Mouse (Mus musculus) embryonic fibroblast, embryonic 13.5 days (primary cell): Measurements from ENCODE around the gene Gcn1l1.

Source experiments
- CTCF ChIP-seq: IDR thresholded peaks from 2 replicates; pipeline ENCODE4 v1.5.1; 2011; ENCODE audit warnings: mild to moderate bottlenecking, control low read depth, low read length, moderate library complexity, borderline replicate concordance; ENCODE audit not compliant: insufficient read depth
- POLR2A ChIP-seq: IDR thresholded peaks from 2 replicates; pipeline ENCODE4 v1.6.1; 2011; ENCODE audit warnings: low read depth, mild to moderate bottlenecking, control low read depth, low read length, moderate library complexity

DNA sequence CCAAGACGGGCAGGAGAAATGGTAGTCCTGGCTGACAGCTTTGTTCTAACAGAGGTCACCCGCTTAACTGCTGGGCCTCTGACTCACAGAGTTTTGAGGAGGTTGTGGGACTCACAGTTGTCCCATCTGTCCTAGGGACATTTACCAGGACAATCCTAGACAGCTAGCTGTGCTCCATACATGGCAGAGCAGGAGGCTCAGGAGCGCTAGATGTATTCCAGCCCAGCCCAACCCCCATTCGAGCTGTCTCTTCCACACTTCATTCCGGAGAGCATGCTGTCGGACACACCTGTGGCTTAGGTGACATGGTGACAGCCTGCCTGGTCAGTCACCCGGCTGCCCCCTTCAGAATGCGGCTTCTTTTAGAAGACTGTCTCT lies 35.7 kb upstream of the Gcn1l1 start:
- no peak for TF ChIP-seq CTCF
- TF ChIP-seq POLR2A, result no peak
